Mouse (Mus musculus) C2C12 (cell line): ENCODE measurements around the gene Gtf2ird2. TPM values are rescaled to one million over a fixed set of nuclear protein-coding genes. Genes with fewer than 3 reads are reported as not detected.

Experiments used
- H3K27me3 ChIP-seq: one replicate; pipeline ENCODE4 v1.6.1; 2011; ENCODE audit not compliant: control insufficient read depth, insufficient read depth, insufficient read length
- H3K36me3 ChIP-seq: one replicate; pipeline ENCODE4 v1.6.1; 2011; ENCODE audit not compliant: control insufficient read depth, insufficient read depth
- H3K4me3 ChIP-seq: one replicate; pipeline ENCODE4 v1.5.1; 2011; ENCODE audit warnings: mild to moderate bottlenecking, control low read depth; ENCODE audit not compliant: poor library complexity, insufficient read depth, severe bottlenecking
- H3K79me2 ChIP-seq: one replicate; pipeline ENCODE4 v1.6.1; 2011; ENCODE audit not compliant: control insufficient read depth, insufficient read depth
- H3K79me3 ChIP-seq: one replicate; pipeline ENCODE4 v1.6.1; 2011; ENCODE audit warnings: low read depth, control low read depth
- H3ac ChIP-seq: one replicate; pipeline ENCODE3; 2011; ENCODE audit warnings: low read depth; ENCODE audit not compliant: control insufficient read depth, insufficient read length
- CEBPB ChIP-seq: IDR thresholded peaks from one replicate; pipeline ENCODE4 v1.6.1; 2011; ENCODE audit warnings: low read depth, mild to moderate bottlenecking, control low read depth, moderate library complexity
- CTCF ChIP-seq: IDR thresholded peaks from one replicate; pipeline ENCODE4 v1.5.1; 2011; ENCODE audit not compliant: control insufficient read depth, insufficient read depth, insufficient read length
- FOSL1 ChIP-seq: IDR thresholded peaks from one replicate; pipeline ENCODE4 v1.8.0; 2011; ENCODE audit warnings: mild to moderate bottlenecking, low read length; ENCODE audit not compliant: poor library complexity, insufficient read depth, severe bottlenecking
- MAX ChIP-seq: IDR thresholded peaks from one replicate; pipeline ENCODE4 v1.6.1; 2011; ENCODE audit warnings: mild to moderate bottlenecking, control low read depth
- MYOD1 ChIP-seq: IDR thresholded peaks from one replicate; pipeline ENCODE4 v1.6.1; 2011; ENCODE audit warnings: low read depth; ENCODE audit not compliant: control insufficient read depth, insufficient read length
- MYOG ChIP-seq: IDR thresholded peaks from one replicate; pipeline ENCODE4 v1.6.1; 2011; ENCODE audit not compliant: control insufficient read depth, insufficient read length; ENCODE audit errors: extremely low read depth
- USF1 ChIP-seq: IDR thresholded peaks from one replicate; pipeline ENCODE4 v1.6.1; 2011; ENCODE audit warnings: low read depth, mild to moderate bottlenecking, control low read depth, moderate library complexity
- polyA plus RNA-seq: library from polyadenylated mRNA; unstranded; fragments of >200 nt; fragmentation: generic; extraction: Trizol; gene quantifications from one replicate; pipeline ENCODE4 v1.2.1, GENCODE M21; 2012; ENCODE audit warnings: missing spikeins

Gene Gtf2ird2
- polyA plus RNA-seq, 1 experiment: 4.2 TPM

GRCm38 (mm10) chr5:134233244-134233651 is 49.4 kb downstream of the Gtf2ird2 start:
- Histone ChIP-seq H3K79me3 (no peaks in the 10 kb centered on the region), H3K79me2 (no peaks in the 10 kb centered on the region), H3K36me3 (peaks cover 17% of the 10 kb centered on the region), H3ac (no peak overlapping the region), H3K27me3 (no peaks in the 10 kb centered on the region), H3K4me3 (no peak overlapping the region)
- no peak for TF ChIP-seq CTCF
- TF ChIP-seq MAX: no peak
- no peak for TF ChIP-seq MYOG
- TF ChIP-seq FOSL1: no peak
- TF ChIP-seq USF1: no peak
- TF ChIP-seq CEBPB: no peak
- TF ChIP-seq MYOD1: no peak

GRCm38 (mm10) chr5:134234205-134234604 is 50.4 kb downstream of the Gtf2ird2 start:
- TF ChIP-seq MYOG: no peak
- no peak for TF ChIP-seq FOSL1
- TF ChIP-seq CEBPB: no peak
- TF ChIP-seq USF1: no peak
- no peak for TF ChIP-seq CTCF
- TF ChIP-seq MYOD1: no peak
- TF ChIP-seq MAX: no peak
- no peak overlapping the region for H3ac ChIP-seq
- H3K79me3 ChIP-seq: no peaks in the 10 kb centered on the region
- H3K36me3 ChIP-seq: peaks cover 26% of the 10 kb centered on the region
- H3K4me3 ChIP-seq: no peak overlapping the region
- no peaks in the 10 kb centered on the region for H3K79me2 ChIP-seq
- no peaks in the 10 kb centered on the region for H3K27me3 ChIP-seq

DNA sequence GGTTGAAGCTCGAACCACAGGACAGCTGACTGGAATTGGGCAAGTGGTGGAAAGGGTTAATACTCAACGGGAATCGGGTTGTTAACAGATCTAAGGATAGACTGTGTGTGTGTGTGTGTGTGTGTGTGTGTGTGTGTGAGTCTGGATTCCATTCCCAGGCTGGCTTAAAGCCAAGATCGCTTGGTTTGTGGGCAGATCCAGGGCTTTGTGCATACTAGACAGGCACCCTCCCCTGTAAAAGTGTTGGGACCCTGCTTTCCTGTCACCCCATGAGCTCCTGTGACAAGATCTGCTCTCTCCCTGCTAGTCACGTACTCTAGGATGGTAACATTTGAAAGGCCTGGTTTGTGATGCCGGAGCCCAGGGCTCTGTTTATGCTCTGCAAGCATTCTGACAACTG is 51.3 kb downstream of the Gtf2ird2 start:
- TF ChIP-seq MYOD1 (no peak), USF1 (no peak), MAX (no peak), CEBPB (no peak), MYOG (no peak), FOSL1 (no peak), CTCF (no peak)
- no peaks in the 10 kb centered on the region for H3K79me3 ChIP-seq
- no peak overlapping the region for H3K4me3 ChIP-seq
- H3K79me2 ChIP-seq: no peaks in the 10 kb centered on the region
- peaks cover 35% of the 10 kb centered on the region for H3K36me3 ChIP-seq
- no peak overlapping the region for H3ac ChIP-seq
- H3K27me3 ChIP-seq: no peaks in the 10 kb centered on the region

GRCm38 (mm10) chr5:134236241-134236640 is 52.4 kb downstream of the Gtf2ird2 start:
- Histone ChIP-seq H3K79me2 (no peaks in the 10 kb centered on the region), H3K79me3 (no peaks in the 10 kb centered on the region), H3K27me3 (no peaks in the 10 kb centered on the region), H3K4me3 (no peak overlapping the region), H3ac (no peak overlapping the region), H3K36me3 (peaks cover 44% of the 10 kb centered on the region)
- TF ChIP-seq CTCF (no peak), MYOD1 (no peak), MYOG (no peak)

GRCm38 (mm10) chr5:134236796-134237195 is 53.0 kb downstream of the Gtf2ird2 start:
- TF ChIP-seq USF1 (no peak), FOSL1 (no peak), CEBPB (no peak), MAX (no peak), MYOD1 (no peak), CTCF (no peak), MYOG (no peak)
- no peaks in the 10 kb centered on the region for H3K27me3 ChIP-seq
- no peaks in the 10 kb centered on the region for H3K79me3 ChIP-seq
- no peaks in the 10 kb centered on the region for H3K79me2 ChIP-seq
- peaks cover 50% of the 10 kb centered on the region for H3K36me3 ChIP-seq
- no peak overlapping the region for H3ac ChIP-seq
- H3K4me3 ChIP-seq: no peak overlapping the region

GRCm38 (mm10) chr5:134237508-134237907 is 53.7 kb downstream of the Gtf2ird2 start:
- H3K27me3 ChIP-seq: no peaks in the 10 kb centered on the region
- TF ChIP-seq MYOD1: no peak
- no peak for TF ChIP-seq CEBPB
- TF ChIP-seq MAX: no peak
- no peak for TF ChIP-seq MYOG
- no peak for TF ChIP-seq FOSL1
- H3ac ChIP-seq: no peak overlapping the region
- no peaks in the 10 kb centered on the region for H3K79me3 ChIP-seq
- no peak overlapping the region for H3K4me3 ChIP-seq
- H3K36me3 ChIP-seq: peaks cover 57% of the 10 kb centered on the region
- H3K79me2 ChIP-seq: no peaks in the 10 kb centered on the region

DNA sequence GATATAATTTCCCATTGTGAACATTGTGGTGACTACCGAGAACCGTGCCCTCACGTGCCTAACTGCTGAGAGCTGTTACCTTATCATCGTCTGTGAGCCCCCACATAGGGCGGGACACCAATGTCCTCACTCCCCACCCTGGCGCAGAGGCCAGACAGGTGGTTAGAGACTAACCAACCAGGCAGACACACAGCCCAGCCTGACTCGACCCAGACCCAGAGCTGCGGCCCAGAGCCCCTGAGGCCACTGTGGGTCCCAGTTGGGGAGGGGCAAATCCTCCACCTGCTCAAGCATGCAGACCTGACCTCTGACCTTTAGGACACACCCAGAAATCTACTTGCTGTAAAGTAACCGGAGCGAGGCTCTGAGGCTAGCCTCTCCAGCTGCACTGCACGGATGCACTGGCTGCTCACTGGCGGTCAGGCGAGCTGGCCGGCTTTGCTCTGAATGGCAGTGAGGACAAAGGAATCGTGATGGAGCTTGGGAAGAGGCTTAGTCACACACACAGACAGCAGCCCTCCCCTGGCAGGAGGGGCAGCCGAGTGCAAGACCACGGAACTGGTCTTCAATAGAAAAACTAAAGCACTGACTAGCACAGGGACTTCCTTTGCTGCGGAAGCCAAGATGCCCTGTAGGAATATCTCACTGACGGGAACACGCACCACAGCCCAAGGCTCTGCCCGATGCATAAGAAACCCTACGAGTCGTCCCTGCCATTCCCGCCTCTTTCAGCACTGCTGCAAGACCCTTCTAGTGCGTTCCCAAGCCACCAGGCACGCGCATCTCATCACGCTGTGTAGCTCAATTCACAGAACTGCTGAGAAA is 54.3 kb downstream of the Gtf2ird2 start:
- Histone ChIP-seq H3K79me2 (no peaks in the 10 kb centered on the region), H3K79me3 (no peaks in the 10 kb centered on the region), H3ac (no peak overlapping the region), H3K36me3 (peaks cover 63% of the 10 kb centered on the region), H3K4me3 (no peak overlapping the region), H3K27me3 (no peaks in the 10 kb centered on the region)
- TF ChIP-seq MAX (no peak), MYOG (no peak), MYOD1 (no peak), CTCF (no peak), USF1 (no peak), CEBPB (no peak)
